Mouse (Mus musculus) bone marrow macrophage, adult 2 months (primary cell): ENCODE data around the gene Trex1.

Source experiments
- CTCF ChIP-seq: IDR thresholded peaks from 2 replicates; pipeline ENCODE4 v1.5.1; 2012; ENCODE audit warnings: low read depth, mild to moderate bottlenecking, low read length, moderate library complexity
- POLR2A ChIP-seq: IDR thresholded peaks from 2 replicates; pipeline ENCODE4 v1.6.1; 2012; ENCODE audit warnings: mild to moderate bottlenecking, low read depth, low read length, borderline replicate concordance

DNA sequence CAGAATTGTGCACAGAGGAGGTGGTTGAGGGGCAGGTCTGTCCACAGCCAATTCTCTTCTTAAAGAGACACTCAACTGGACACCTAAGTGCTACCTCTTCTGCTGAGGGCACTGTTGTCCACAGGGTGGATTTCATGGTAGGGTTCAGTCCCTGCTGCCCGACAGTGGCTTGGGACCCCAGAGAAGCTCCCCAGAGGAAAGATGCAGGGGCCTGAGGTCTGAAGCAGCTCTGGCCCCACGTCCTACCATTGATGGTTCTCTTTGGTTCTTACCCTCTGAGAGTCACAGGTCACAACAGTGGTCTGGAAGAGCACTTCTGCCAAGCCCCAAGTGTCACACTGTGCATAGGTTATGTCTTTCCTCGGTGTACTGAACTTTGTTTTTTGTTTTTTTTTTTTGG, 6.2 kb downstream of the Trex1 start:
- no peak for TF ChIP-seq CTCF
- TF ChIP-seq POLR2A: no peak
